Mouse (Mus musculus) gastrocnemius, postnatal 25 days (tissue): ENCODE measurements at regions not wholly inside any gene's neighbourhood (a gene's known extent, or its start where the extent isn't known, plus 50 kb on each side); places are given as distances from the start of the nearest gene placed in this dataset.

Experiments
- DNase-seq: peaks from one replicate; pipeline ENCODE4 v3.0.0; 2022

GRCm38 (mm10) chrX:11170416-11170815, 128.6 kb upstream of the H2al1a start:
- no peak for DNase-seq

DNA sequence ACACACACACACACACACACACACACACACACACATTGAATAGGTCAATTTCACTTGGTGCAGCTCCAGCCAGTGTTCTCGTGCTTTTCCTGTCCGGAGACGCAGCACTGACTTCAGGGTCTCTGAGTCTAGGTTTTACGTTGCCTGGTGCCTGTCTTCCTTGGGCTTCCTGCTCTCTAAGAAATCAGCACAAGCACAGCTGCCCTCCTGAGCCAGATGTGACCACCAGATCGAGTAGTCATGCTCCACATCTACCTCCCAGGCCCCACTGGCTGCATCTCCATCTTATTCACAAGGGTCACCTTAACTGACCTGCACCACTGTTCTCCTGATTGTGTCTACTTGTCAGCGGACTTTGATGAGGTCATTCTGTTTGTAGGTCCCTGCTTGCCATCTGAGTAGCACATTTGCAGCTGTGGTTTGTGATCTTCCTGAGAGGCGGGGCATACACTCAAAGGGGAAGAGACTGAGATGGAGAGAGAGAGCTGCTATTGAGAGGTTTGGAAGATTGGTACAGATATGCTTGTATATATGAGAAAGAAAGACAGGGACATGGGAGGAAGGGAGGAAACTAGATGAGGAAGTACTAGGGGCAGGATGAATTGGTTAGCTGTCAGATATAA, 118.8 kb upstream of the H2al1a start:
- DNase-seq, result no peak

- DNase-seq, result peak; percentile 19
Observed at GRCm38 (mm10) chrX:11181855-11182254, 117.2 kb upstream of the H2al1a start.

DNA sequence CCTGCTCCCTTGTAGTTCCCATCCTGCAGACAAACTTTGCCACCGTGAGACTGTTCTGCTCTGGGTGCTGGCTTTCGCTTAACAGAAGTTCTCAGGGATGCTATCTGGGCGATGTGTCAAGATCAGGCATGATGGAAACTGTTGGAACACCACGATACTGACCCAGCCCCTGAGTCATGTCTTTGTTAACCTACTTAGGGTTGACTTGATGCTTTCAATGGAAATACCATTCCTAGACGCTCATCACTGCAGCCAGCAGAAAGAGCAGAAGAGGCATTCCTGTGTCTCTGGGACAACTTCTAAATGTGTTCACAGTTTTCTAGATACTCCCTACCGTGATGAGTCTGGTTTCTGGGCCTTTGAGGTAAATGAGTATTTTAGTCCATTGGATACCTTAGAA, 108.2 kb upstream of the H2al1a start:
- DNase-seq, result no peak

GRCm38 (mm10) chrX:11204135-11204534, 94.9 kb upstream of the H2al1a start:
- no peak for DNase-seq

- no peak for DNase-seq
Observed at GRCm38 (mm10) chrX:11209895-11210294, 89.2 kb upstream of the H2al1a start.

DNA sequence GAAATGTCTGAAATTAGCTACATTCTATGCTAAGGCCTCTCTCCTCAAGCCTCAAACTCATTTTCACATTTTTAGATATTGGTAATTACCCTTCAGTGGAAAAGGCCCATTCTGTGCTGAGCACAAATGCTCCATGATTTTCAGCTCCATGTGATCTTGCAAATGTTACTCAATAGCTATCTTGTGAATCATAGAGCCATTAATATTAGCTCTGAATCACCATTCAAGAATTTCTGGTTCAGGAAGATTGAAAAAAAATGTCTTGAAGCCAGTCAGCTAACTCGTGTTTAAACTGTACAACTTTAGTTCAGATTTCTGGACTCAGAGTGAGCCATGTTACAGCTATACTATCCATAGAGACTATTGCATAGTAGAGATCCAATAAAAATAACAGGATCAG, 86.2 kb upstream of the H2al1a start:
- DNase-seq, result no peak

DNA sequence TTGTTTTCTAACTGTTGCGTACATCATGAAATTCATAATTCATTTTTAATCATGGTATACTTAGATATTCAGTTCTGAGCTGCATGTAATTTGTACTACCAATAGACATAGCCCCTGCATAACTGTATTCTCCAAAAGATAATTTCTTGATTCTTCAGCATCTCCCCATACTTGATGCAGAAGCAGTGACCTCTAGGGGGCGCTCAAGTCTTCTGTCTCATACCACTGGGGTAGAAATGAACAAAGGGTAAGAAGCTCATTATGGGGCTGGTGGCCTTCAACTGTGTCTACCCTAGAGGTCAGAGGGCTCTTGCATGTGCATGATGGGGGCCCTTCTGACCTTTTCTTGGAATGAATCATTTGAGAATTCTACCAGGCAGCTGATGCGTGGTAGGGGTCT, 85.6 kb upstream of the H2al1a start:
- no peak for DNase-seq

GRCm38 (mm10) chrX:11239066-11239465, 60.0 kb upstream of the H2al1a start:
- DNase-seq, result no peak

DNA sequence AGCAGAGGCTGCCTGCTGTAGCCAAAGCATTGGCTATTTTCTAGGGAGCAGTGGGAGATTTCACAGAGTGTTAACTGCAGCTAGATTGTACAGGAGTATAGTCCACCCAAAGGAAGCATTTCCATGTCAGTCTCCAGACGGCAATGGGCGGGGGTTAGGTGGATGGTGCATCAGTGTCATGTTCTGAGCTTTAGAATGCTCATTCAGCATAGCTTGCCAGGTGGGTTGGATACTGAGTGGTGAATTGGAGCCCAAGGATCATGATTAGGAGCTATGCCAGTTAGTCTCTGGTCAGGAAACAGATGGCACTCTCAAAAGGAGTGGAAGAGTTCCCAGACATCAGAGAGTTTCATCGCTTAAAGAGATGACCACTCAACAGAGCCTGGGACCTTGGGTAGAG, 53.5 kb upstream of the H2al1a start:
- DNase-seq, result no peak
